Mouse (Mus musculus) neural tube, embryonic 12.5 days (tissue): ENCODE results near the gene Hspa12a. TPM values are rescaled to one million over a fixed set of nuclear protein-coding genes. Genes with fewer than 3 reads are reported as not detected.

Experiments used
- ATAC-seq: fragments of 200-750 bp; cut with Nextera tagmentation; 2 replicates; pipeline ENCODE4 v1.8.0; 2017; ENCODE audit warnings: low read depth, mild to moderate bottlenecking, moderate TSS enrichment, moderate library complexity; ENCODE audit not compliant: low FRiP score
- H3K27ac ChIP-seq: fragments of 300-500 bp; sonication (generic); 2 replicates; pipeline ENCODE4 v1.5.1; 2016
- H3K27me3 ChIP-seq: fragments of 300-500 bp; sonication (generic); replicated peaks from 2 replicates; pipeline ENCODE4 v1.6.1; 2016; ENCODE audit warnings: mild to moderate bottlenecking
- H3K36me3 ChIP-seq: fragments of 300-500 bp; sonication (generic); 2 replicates; pipeline ENCODE4 v1.6.1; 2016; ENCODE audit warnings: mild to moderate bottlenecking
- H3K4me1 ChIP-seq: fragments of 300-500 bp; sonication (generic); 2 replicates; pipeline ENCODE4 v1.6.1; 2016
- H3K4me2 ChIP-seq: fragments of 300-500 bp; sonication (generic); replicated peaks from 2 replicates; pipeline ENCODE4 v1.6.1; 2016; ENCODE audit warnings: mild to moderate bottlenecking
- H3K4me3 ChIP-seq: fragments of 300-500 bp; sonication (generic); 2 replicates; pipeline ENCODE4 v1.5.1; 2016
- H3K9ac ChIP-seq: fragments of 300-500 bp; sonication (generic); 2 replicates; pipeline ENCODE4 v1.6.1; 2016; ENCODE audit warnings: mild to moderate bottlenecking
- H3K9me3 ChIP-seq: fragments of 300-500 bp; sonication (generic); 2 replicates; pipeline ENCODE4 v1.6.1; 2016; ENCODE audit warnings: mild to moderate bottlenecking
- WGBS: fragments of 180-500 bp; shearing (Covaris S2); methylation state at CpG from one replicate; pipeline ENCODE4 v1.1.7; 2016; 5-methylcytosine and 5-hydroxymethylcytosine counted together
- polyA plus RNA-seq: library from polyadenylated mRNA; unstranded; fragments of >200 nt; fragmentation: Nextera tagmentation; extraction: Ambion mirVana; gene quantifications from 2 replicates; pipeline ENCODE4 v1.2.1, GENCODE M21; 2016

Gene Hspa12a
- polyA plus RNA-seq, 1 experiment from 2014 or later, result 74.2 TPM

DNA sequence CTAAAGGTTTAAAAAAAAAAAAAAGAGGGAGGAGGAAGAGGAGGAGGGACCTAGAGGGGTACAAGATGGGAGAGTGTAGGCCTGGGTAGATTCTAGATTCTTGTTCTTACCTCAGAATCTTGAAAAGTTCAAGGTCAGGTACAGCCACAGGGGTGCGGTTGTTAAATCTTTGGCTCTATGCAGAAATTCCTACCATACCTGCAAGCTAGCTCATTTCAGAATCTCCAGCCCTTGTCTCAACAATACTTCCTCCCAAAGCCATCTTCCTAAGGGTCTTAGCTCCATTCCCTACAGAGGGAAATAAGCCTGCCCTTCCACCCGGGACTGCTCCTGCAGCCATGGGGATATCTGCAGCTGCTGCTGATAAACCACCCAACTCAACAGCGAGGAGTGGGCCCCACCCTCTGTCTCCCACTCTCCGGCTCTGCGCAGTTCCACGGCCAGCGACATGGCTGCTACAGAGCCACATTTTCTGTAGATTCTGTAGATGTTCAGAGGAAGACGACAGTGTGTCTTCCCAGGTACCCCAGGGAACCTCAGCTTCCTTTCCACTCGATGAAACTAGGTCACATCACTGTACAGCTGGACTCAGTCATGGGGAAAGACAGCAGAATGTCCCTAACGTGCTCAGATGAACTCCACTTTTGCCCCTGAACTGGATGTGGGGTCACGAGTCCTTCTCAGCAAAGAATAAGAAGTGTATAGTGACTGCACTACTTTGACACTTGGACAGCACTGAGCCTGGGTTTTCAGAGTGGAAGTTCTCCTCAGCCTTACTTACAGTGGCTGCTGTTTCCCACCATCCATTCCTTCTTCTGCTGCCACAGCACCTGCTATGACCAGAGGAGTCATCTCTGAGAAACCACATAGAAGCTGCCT, 70.8 kb downstream of the Hspa12a start:
- no peak overlapping the region for H3K9ac ChIP-seq
- H3K27ac ChIP-seq, result no peak overlapping the region
- no peak overlapping the region for H3K4me2 ChIP-seq
- 81% methylated on average over 11 of the region's 11 CpGs for WGBS
- H3K4me1 ChIP-seq, result no peaks in the 10 kb centered on the region
- ATAC-seq, result no peak
- no peaks in the 10 kb centered on the region for H3K27me3 ChIP-seq
- H3K9me3 ChIP-seq, result no peaks in the 10 kb centered on the region
- no peaks in the 10 kb centered on the region for H3K36me3 ChIP-seq
- no peak overlapping the region for H3K4me3 ChIP-seq

- Histone ChIP-seq H3K9me3 (no peaks in the 10 kb centered on the region), H3K27me3 (no peaks in the 10 kb centered on the region), H3K4me2 (no peak overlapping the region), H3K4me3 (no peak overlapping the region), H3K27ac (no peak overlapping the region), H3K9ac (no peak overlapping the region), H3K36me3 (no peaks in the 10 kb centered on the region), H3K4me1 (no peaks in the 10 kb centered on the region)
- ATAC-seq, result no peak
- 75% methylated on average over 6 of the region's 6 CpGs for WGBS
Observed at GRCm38 (mm10) chr19:58871878-58872277, 71.6 kb downstream of the Hspa12a start.

- no peak overlapping the region for H3K27ac ChIP-seq
- H3K9me3 ChIP-seq, result no peaks in the 10 kb centered on the region
- H3K4me2 ChIP-seq, result no peak overlapping the region
- no peaks in the 10 kb centered on the region for H3K36me3 ChIP-seq
- H3K4me1 ChIP-seq, result 0 out of 2 replicates have a peak, but pooled peaks cover 2% of the 10 kb centered on the region
- H3K27me3 ChIP-seq, result no peaks in the 10 kb centered on the region
- H3K4me3 ChIP-seq, result no peak overlapping the region
- WGBS, result 72% methylated on average over 4 of the region's 4 CpGs
- no peak overlapping the region for H3K9ac ChIP-seq
- ATAC-seq, result no peak
Observed at GRCm38 (mm10) chr19:58866651-58867050, 76.8 kb downstream of the Hspa12a start.

DNA sequence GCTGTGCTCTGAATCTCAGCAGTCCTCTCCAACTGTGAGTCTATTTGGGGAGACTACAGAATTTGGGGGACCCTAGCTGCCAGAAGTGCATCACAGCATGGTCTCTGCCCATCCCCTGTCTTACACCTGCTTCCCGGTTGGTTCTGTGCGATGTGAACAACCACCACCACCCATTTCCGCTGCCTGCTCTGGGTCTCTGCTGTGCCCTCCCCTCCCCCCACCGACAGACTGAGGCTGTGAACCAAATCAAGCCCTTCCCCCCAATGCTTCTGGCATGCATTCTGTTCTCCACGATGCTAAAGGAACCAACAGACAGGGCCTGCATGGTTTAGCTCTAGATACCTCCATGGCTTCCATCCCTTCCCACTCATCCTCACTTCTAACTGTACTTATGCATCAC, 78.2 kb downstream of the Hspa12a start:
- Histone ChIP-seq H3K9me3 (no peaks in the 10 kb centered on the region), H3K9ac (no peak overlapping the region), H3K4me3 (no peak overlapping the region; the same call in 1 of the 2 replicates), H3K27ac (no peak overlapping the region), H3K36me3 (no peaks in the 10 kb centered on the region), H3K27me3 (no peaks in the 10 kb centered on the region), H3K4me1 (peaks cover 10% of the 10 kb centered on the region; the same call in 1 of the 2 replicates), H3K4me2 (no peak overlapping the region)
- 41% methylated on average over 5 of the region's 5 CpGs for WGBS
- ATAC-seq, result no peak

GRCm38 (mm10) chr19:58864006-58864573, 79.4 kb downstream of the Hspa12a start:
- WGBS, result 97% methylated on average over 1 of the region's 1 CpGs

GRCm38 (mm10) chr19:58861174-58861760, 82.2 kb downstream of the Hspa12a start:
- H3K27me3 ChIP-seq, result no peaks in the 10 kb centered on the region
- peak overlapping the region; percentile 56 for H3K4me3 ChIP-seq
- no peak overlapping the region for H3K9ac ChIP-seq
- peak overlapping the region; percentile 83 for H3K27ac ChIP-seq
- peak overlapping the region; percentile 77 for H3K4me2 ChIP-seq
- WGBS, result 17% methylated on average over 12 of the region's 12 CpGs
- no peaks in the 10 kb centered on the region for H3K9me3 ChIP-seq
- ATAC-seq, result peak; percentile 15
- H3K36me3 ChIP-seq, result no peaks in the 10 kb centered on the region
- H3K4me1 ChIP-seq, result peaks cover 22% of the 10 kb centered on the region

More at GRCm38 (mm10) chr19:58864006-58864573, 79.4 kb downstream of the Hspa12a start:
- Histone ChIP-seq H3K9me3 (no peaks in the 10 kb centered on the region), H3K4me1 (peaks cover 19% of the 10 kb centered on the region; the same call in 1 of the 2 replicates), H3K4me3 (no peak overlapping the region), H3K27ac (no peak overlapping the region), H3K4me2 (no peak overlapping the region), H3K27me3 (no peaks in the 10 kb centered on the region), H3K36me3 (no peaks in the 10 kb centered on the region), H3K9ac (no peak overlapping the region)
- ATAC-seq, result no peak

DNA sequence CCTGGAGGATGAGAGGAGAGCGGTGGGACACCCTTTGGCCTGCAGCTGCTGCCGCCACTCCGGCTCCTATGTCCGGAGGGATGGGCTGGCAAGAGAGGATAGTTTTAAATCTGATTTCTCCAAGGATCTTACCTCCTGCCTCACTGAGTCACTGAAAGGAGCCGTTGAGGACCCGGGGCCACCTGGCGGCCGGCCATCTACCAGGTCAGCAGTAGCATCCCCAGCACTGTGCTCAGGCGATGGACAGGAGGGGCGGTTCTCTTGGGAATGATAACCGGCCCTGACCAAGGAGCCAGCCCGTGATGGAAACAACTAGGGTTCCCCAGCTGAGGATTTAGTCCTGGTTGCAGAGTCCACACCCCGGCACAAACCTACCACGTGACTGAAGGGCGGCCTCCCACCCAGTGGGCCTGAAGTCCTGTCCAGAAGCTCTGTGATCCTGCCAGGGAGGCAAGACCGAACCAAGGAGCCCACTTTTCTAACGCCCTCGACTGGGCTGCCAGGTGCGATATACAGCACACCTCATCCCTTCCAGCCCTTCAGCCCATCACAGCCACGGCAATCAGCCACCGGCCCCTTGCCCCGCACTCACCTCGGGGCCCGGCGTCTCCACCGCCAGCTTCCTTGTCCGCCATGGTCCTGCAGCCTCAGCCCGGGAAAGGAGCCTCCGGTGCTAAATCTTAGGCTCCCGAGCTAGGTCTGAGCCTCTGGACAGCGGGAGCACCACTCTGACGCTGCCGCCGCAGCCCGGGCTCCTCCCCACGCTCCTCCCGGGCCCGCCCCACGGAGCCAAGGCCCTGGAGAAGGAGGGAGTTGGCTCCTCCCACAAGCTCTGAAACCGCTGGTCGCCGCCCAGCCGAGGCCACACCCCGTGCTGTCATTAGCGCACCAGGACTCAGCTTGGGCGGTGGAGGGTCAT, 82.9 kb downstream of the Hspa12a start:
- Histone ChIP-seq H3K4me3 (peak overlapping the region; percentile 56), H3K27me3 (no peaks in the 10 kb centered on the region), H3K36me3 (no peaks in the 10 kb centered on the region), H3K9me3 (no peaks in the 10 kb centered on the region), H3K27ac (peak overlapping the region; percentile 83), H3K4me1 (peaks cover 29% of the 10 kb centered on the region), H3K4me2 (peak overlapping the region; percentile 77), H3K9ac (peak overlapping the region; percentile 67)
- WGBS, result under 1% methylated on average over 46 of the region's 46 CpGs
- peak; percentile 91 for ATAC-seq

- H3K27me3 ChIP-seq, result no peaks in the 10 kb centered on the region
- peak; percentile 35 for ATAC-seq
Observed at GRCm38 (mm10) chr19:58859831-58860254, 83.6 kb downstream of the Hspa12a start.

GRCm38 (mm10) chr19:58859357-58859756, 84.1 kb downstream of the Hspa12a start:
- no peaks in the 10 kb centered on the region for H3K27me3 ChIP-seq
- H3K9me3 ChIP-seq, result no peaks in the 10 kb centered on the region
- peaks cover 37% of the 10 kb centered on the region for H3K4me1 ChIP-seq
- peak overlapping the region; percentile 67 for H3K9ac ChIP-seq
- peak overlapping the region; percentile 77 for H3K4me2 ChIP-seq
- ATAC-seq, result no peak
- 6% methylated on average over 6 of the region's 6 CpGs for WGBS
- peak overlapping the region; percentile 83 for H3K27ac ChIP-seq
- H3K36me3 ChIP-seq, result no peaks in the 10 kb centered on the region
- H3K4me3 ChIP-seq, result peak overlapping the region; percentile 56

More at GRCm38 (mm10) chr19:58859831-58860254, 83.6 kb downstream of the Hspa12a start:
- H3K4me1 ChIP-seq, result peaks cover 35% of the 10 kb centered on the region
- peak overlapping the region; percentile 77 for H3K4me2 ChIP-seq
- H3K36me3 ChIP-seq, result no peaks in the 10 kb centered on the region
- WGBS, result 1% methylated on average over 14 of the region's 14 CpGs
- no peaks in the 10 kb centered on the region for H3K9me3 ChIP-seq
- peak overlapping the region; percentile 83 for H3K27ac ChIP-seq
- H3K9ac ChIP-seq, result peak overlapping the region; percentile 67
- H3K4me3 ChIP-seq, result peak overlapping the region; percentile 56

DNA sequence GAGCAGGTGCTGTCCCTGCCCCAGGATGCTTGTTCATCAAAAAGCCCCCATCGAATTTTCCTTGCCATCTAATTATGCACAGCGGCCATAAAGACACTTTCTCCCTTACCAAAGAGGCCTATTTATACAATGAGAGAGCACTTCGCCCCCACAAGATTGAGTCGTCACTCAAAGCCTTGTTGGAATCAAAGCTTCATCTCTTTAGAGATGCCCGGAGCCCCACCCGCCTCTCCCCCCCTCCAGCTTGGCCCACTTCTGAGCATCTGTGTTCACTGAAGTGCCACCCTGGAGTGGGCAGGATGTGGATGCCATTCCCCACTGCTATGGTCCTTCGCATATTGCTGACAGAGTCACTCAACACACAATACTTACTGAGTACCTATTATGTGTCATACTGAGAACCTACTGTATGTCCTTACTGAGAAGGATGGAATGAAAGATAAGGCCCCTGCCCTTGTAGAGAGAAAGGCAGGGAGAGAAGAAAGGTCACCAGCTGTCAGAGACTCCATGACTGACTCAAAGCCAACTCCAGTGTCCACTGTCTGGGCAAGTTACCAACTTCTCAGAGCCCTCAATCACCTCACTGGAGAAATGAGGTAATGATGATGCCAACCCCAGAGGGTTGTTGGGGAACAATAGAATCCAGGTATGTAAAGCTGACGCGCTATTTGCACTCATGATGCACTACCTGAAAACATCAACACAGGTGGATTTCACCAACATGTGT, 87.2 kb downstream of the Hspa12a start:
- Histone ChIP-seq H3K4me1 (peaks cover 31% of the 10 kb centered on the region), H3K9ac (no peak overlapping the region), H3K4me2 (no peak overlapping the region), H3K9me3 (no peaks in the 10 kb centered on the region), H3K27me3 (no peaks in the 10 kb centered on the region), H3K27ac (no peak overlapping the region), H3K36me3 (no peaks in the 10 kb centered on the region), H3K4me3 (no peak overlapping the region)
- WGBS, result 82% methylated on average over 9 of the region's 9 CpGs
- ATAC-seq, result no peak

DNA sequence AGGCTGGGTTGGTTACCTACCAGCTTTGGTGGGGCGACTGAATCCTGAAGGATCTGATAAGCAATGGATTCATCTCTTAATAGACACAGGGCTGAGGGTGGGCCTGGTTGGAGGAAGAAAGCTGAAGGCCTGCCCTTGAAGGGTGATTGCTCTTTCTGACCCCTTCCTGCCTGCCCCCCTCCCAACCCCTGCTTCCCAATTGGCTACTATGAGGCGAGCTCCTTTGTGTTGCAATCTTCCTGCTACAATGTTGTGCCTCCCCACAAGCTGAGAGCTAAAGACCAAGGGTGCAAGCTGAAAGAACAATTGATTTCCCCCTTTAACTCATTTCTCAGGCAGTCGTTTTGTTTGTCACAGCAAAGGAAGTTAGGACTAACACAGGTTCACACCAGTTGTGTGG, 88.6 kb downstream of the Hspa12a start:
- Histone ChIP-seq H3K4me3 (no peak overlapping the region), H3K27me3 (no peaks in the 10 kb centered on the region), H3K4me1 (peaks cover 25% of the 10 kb centered on the region), H3K27ac (no peak overlapping the region), H3K4me2 (no peak overlapping the region), H3K9ac (no peak overlapping the region), H3K9me3 (no peaks in the 10 kb centered on the region), H3K36me3 (no peaks in the 10 kb centered on the region)
- WGBS, result 49% methylated on average over 3 of the region's 3 CpGs
- no peak for ATAC-seq
